Mouse (Mus musculus): ENCODE measurements around the gene Mgat4b.

The Mgat4b gene

DNA sequence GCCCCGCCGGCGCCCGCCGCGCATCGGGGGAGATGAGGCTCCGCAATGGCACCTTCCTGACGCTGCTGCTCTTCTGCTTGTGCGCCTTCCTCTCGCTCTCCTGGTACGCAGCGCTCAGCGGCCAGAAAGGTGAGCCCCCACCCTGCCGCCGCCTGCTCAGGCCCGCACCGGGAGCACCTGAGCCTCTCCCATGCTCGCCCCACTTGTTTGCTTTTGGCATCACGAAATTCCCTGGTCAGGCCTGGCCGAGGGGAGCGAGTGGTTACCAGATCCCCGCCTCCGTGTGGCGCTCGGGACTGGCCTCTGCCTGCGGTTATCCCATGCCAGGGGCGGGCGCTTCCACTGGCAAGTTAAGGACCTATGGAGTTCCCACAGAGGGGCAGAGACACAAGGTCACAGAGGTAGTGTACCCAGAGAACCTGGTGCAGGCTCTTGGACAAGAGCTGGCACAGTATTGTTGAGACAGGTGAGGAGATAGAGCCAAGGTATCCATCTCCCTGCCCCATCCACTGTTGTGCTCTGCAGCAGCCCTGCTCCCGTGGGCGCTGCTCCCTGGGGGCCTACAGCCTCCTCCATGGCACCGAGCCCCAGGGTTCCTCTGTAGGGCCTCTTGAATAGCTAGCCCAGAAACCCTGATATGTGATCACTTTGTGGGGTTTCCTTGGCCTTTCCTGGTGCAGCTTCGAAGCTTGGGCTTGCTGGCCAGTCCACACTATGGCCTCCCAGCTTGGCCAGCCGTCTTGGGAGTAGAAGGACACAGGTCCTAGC, 15.1 kb downstream of the Mgat4b start:
- no peak for DNase-seq (ENCODE audit: low spot score)

DNA sequence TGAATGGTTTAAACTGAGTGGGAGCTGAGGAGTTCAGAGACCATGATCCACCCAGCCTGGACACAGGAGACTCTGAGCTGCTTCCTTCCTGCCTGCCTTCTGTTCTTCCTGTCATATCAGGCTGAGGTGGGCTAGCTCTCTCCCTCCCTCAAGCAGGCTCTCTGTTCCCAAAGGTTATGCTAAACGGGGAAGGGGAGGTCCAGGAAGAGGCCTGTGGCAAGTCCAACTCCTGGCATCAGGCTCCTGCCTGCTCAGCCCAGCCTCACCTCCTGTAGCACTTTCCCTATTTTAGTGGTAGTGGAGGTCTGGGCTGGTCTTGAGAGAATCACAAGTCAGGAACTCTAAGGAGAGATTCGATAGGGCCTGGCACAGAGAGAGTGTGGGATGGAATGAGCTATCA, 15.7 kb downstream of the Mgat4b start:
- DNase-seq (ENCODE audit: low spot score), result no peak

DNA sequence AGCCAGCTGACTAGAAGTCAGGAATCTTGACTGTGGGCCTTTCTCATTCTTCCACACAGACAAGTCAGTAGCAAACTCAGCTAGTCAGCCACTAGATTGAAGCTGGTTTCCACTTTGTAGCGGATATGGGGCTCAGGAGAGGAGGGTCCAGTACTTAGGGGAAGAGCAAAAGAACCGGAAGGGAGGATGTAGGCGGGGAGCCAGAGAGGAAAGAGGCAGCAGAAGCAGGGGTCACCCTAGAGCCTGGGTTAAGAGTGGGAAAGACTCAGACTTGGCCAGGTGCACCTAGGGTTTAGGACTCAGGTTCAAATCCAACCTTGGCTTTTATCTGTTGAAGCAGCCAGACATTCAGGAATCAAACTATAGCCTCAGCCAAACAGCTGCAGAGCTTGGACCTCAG, 16.5 kb downstream of the Mgat4b start:
- DNase-seq (ENCODE audit: low spot score), result no peak

DNA sequence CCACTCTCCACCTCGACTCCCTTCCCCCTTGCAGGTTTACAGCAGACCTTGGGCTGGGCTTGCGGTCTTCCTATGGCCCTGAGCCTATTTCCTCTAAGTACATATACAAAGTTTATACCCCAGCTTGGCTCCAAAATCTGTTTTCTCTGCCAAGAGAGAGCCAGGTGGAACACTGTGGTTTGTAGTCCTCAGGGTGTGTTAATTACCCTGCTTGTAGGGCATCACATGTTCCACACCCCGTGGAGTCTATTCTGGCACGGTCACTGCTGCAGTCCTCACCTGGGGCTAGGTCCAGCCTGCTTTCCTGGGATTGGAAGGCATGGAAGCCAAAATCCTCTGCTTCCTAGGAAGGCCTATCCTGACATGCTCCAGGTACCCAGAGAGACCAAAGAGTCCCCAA, 17.0 kb downstream of the Mgat4b start:
- DNase-seq (ENCODE audit: low spot score), result no peak

DNA sequence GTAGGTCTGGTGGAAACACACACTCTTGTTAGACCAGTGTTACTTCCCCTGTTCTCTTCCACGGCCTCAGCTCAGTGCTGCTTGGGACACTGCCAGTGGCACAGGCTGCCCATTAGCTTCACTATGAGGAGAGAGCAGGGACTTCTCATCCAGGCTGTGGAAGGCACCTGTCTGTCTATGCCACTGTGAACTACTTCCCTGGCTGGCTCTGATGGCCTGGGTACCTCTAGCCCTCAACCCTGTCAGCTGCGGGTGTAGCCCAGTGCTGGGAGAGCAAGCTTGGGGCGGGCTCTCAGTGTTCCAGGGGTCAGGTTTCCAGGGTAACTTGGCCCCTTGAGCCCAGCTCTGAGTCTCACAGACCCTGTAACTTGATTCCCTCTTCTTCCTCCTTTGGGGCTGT, 18.1 kb downstream of the Mgat4b start:
- DNase-seq (ENCODE audit: low spot score), result no peak

DNA sequence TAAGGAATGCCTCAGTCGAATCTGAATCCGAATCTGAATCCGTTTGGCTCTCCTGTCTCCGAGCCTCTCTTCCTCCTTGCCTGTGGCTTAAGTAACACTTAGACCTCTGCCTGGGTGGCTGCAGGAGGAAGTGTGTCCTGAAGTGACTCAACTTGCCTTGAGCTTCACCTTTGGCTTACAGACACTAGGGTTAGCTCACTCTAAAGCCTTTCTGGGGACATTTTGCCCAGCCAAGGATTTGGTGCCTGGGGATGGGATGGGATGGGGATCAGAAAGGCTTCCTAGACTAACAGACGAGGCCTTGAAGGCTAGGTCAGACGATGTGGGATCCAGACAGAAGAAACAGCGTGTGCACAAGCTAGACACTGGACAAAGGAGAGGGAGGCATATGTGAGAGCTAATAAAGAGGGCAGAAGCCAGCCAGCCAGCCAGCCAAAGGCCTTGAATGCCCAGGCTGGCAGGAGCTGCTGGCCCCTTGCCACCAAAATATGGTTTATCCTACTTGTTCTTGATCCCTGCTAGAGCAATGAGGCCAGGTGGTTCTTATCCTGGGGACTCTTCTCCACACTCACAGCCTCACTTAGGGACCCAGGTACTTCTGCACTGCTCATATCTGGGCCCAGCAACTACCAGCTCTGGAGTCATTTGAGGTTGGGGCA, 18.7 kb downstream of the Mgat4b start:
- no peak for DNase-seq (ENCODE audit: low spot score)

DNA sequence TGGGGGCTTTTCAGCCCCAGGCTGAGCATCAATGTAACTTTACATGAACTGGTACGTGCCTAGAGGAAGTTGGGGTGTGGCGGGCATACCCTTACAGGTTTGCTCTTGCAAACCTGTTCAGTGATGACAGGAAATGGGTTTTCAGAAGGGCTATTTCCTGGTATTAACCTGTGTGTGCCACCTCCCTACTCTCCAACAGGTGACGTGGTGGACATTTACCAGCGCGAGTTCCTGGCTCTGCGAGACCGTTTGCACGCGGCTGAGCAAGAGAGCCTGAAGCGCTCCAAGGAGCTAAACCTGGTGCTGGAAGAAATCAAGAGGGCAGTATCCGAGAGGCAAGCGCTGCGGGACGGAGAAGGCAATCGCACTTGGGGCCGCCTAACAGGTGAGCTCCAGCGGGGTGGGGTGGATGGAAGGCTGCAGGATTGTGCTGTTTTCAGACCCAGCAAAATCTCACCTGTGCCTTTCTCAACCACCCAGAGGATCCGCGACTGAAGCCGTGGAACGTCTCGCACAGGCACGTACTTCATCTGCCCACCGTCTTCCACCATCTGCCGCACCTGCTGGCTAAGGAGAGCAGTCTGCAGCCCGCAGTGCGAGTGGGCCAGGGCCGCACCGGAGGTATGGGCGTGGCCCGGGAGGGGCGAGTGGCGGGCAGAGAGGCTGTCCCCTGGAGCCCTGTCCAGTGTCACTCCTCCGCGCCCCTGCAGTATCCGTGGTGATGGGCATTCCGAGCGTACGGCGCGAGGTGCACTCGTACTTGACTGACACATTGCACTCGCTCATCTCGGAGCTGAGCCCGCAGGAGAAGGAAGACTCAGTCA, 20.0 kb downstream of the Mgat4b start:
- no peak for DNase-seq (ENCODE audit: low spot score)

DNA sequence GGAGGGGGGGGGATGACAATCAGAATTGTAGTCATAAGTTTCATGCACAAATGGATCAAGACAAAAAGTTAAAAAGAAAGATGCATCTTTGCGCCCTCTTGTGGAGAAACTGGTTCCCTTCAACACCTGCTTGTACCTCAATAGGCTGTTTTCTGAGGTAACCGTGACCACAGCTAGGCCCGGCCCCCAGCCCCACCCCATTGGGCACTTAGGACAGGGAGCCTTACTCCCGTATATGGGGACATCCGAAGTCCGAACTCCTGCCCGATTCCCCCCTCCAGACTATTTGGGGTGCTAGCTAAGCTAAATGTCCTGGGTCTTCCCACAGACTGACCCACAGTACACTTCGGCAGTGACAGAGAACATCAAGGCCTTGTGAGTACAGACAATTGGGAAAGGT, 20.7 kb downstream of the Mgat4b start:
- peak; percentile 74 for DNase-seq (ENCODE audit: low spot score)

DNA sequence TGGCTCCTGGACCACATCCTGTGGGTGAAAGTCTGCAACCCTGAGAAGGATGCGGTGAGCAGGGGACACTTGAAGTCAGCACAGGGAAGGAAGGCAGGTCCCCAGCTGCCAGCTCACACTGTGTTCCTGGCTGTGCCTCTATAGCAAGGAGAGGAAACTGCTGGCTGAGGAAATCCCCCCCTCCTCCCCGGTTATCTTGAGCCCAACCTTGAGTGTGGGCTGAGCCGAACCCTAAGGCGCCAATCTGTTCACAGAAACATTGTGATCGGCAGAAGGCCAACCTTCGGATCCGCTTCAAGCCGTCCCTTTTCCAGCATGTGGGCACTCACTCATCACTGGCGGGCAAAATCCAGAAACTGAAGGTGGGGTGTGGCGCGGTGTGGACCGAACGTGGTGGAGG, 22.3 kb downstream of the Mgat4b start:
- DNase-seq (ENCODE audit: low spot score), result peak; percentile 39

DNA sequence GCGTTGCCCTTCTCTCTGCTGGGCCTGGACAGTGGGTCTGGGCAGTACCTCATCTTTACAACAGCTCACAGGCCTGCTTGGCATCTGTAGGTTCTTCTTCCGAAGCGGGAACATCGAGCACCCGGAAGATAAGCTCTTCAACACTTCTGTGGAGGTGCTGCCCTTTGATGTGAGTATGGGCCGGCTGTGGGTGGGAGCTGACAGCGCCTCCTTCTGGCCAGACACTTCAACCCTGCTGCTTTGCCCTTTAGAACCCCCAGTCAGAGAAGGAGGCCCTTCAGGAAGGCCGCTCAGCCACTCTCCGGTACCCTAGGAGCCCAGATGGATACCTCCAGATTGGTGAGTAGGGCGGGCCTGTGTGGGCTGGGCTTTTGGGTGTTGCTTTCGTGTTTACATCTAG, 23.3 kb downstream of the Mgat4b start:
- peak; percentile 30 for DNase-seq (ENCODE audit: low spot score)

DNA sequence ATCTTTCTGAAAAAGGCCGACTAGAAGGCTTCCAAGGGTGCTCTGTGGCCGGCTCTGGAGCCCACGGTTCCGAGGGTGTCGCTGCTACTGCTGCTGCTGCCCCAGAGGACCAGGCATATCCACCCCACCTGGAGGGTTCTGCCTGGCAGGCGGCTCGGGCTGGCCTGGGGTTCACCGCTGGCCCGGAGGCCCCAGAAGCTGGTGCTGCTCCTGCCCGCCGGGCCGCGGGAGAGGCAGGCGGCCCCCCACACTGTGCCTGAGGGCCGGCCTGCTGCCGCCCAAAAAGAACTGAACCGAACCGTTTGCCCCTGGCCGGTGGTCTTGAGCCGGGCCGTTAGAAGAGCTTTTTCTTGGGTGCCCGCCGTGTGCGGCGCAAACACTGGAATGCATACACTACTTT, 23.9 kb downstream of the Mgat4b start:
- DNase-seq (ENCODE audit: low spot score), result no peak

DNA sequence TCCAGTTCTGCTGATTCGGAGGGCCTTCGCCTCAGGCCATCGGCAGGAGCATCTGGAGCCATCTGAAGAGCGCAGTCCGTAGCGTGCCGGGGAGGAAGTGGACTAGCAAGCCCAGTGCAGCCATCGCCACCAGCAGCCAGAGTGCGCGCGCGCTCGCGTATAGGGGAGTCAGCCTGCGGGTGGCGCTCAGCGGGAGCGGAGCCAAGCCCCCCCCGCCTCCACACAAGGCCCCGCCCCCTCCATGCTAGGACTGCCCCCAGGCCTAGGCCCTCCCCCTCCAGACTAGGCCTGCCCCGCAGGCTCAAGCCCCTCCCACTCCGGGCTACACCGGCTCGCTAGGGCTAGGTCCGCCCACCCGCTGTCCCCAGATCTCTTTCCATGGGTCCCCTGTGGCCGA, 25.8 kb downstream of the Mgat4b start:
- DNase-seq (ENCODE audit: low spot score), result peak; percentile 89

DNA sequence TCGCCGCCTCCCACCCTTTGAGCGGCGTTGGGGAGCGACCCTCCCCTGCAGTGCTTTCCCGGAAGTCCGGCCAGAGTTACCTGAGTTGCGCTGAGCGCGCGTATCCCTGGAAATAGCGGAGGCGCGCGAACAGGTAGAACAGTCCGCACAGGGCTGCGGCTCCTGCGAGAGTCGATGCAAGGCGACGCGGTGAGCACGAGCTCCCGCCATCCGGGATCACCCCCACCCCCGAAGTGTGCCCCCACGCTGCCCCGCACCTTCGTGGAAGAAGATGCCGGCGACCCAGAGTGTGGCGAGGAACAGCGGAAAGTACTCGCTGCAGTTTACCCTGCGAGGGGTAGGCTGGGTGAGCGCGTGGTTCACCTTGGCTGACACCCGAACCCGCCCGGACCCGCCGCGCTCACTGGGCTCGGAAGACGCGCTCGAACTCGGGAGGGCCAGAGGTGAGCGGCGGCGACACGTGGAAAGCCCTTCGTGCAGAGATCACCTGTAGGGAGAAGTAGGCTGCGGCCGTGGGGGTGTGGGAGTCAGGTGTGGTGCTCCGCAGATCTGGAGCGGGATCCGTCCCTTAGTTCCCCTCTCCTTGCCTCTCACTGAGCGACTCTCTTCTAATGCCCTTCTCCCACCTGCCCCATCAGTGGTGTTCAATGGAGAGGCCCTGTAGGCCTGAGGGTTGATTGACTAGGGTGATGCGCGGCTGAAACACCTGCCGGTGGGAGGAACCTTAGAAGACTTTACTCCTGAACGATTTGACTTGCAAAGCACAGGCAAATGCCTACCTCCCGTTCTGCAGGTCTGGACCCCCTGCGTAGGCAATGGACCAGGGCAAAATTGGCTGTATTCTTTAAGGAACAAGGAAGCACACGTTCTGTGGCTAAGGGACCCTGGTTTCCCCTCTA, 26.5 kb downstream of the Mgat4b start:
- DNase-seq (ENCODE audit: low spot score), result no peak

DNA sequence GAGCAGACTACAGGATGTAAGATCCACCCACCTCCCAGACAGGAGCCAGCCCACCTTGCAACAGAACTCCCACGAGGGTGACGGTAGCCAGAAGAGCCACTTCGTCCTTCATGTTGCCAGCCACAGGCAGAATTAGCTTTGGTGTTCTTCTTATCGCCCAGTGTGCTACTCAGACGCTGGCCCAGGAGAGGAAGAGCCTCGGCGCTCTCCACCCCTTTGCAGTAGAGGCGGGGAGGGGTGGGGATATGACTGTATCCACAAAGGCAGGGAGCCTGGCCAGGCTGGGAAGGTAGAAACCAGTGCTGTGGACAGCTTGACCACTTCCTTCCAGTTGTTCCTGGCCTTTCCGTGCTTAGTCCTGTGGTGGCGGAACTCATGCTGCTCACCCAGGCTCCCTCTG, 27.6 kb downstream of the Mgat4b start, which contains the start of gene Ltc4s:
Gene Ltc4s, minus strand, starts transcription at position 293 of the 400 bp plus-strand sequence.
- no peak for DNase-seq (ENCODE audit: low spot score)

DNA sequence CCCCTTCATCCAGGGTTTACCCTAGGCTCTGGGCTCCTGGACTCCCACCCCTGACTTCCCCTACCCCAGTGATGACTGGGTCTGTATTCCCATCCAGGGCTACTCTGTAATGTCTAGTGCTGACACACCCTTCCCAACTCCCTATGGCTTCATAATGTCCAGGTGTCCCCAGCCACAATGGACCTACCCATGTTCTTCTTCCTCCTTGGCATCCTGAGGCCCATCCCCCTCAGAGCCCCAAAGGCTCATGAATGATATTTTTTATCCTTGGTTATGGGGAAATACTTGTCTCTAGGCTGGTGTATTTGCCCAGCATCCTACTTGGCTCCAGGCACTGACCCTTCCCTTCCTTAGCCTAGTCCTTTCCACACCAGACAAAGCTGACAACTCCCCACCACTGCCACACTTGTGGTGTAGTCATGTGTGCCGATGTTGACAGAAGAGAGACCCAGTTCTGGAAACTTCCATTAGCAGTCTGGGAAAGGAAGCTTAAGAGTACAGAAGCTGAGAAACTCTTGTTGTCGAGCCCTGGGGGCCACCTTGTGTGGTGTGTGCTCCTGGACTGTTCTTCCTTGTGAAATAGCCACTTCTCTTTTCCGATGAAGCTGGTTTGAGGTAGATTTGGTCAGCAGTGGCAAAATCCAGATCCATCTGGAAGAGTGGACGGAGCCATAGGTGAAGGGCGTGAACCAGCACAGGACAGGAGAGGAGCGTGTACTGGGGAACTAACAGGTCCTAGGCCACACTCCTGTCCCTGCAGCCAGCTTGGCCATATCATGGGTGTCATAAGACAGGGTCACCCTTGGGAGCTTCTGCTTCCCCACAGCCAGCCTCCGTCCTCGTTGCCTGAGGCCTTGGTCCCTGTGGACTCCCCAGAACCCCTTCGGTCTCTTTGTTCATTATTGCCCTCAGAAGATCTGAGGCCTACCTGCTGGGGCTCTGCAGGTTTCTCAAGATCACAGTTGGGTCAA, 28.4 kb downstream of the Mgat4b start:
- no peak for DNase-seq (ENCODE audit: low spot score)

DNA sequence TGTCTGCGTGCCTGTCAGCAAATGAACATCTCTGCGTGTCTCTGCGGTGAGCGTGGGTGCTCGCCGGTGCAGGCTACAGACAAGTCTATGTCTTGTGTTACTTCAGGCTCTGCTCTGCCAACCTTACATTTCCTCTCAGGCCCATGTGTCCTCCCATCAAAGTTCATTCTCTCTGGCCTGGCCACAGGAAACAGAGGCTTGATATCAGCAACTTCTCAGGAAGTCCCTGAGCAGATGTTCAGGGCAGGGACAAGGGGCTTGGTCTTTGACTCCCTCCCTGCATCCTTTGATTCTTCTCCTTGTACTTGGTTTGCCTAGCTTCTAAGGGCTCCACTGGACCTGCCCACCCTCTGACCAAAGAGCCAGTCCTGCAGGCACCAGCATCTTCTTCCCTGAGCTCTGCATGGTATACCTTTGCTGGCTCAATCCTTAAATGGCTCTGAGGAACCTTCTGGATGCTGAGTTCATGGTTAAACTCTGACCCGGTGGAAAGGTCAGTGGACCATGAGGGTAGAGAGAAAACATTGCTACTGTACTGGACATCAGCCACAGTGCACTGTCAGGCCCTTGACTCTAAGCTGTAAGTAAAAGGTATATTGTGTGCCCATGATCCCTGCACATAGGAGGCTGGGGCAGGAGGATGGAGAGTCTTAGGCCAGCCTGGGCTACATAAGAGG, 29.7 kb downstream of the Mgat4b start:
- DNase-seq (ENCODE audit: low spot score), result no peak

DNA sequence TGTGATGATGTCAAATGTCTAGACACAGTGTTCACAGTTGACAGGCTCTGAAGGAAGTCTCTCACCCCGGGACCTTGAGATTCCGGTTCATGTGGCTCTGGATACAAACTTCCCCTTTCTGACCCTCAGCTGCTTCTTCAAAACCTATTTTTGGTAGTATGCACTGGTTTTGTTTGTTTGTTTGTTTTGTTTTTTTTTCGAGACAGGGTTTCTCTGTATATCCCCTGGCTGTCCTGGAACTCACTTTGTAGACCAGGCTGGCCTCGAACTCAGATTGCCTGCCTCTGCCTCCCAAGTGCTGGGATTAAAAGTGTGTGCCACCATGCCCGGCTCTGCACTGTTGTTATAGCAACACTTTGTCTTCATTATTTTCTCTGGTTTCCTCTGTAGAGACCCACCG, 33.2 kb downstream of the Mgat4b start:
- no peak for DNase-seq (ENCODE audit: low spot score)

DNA sequence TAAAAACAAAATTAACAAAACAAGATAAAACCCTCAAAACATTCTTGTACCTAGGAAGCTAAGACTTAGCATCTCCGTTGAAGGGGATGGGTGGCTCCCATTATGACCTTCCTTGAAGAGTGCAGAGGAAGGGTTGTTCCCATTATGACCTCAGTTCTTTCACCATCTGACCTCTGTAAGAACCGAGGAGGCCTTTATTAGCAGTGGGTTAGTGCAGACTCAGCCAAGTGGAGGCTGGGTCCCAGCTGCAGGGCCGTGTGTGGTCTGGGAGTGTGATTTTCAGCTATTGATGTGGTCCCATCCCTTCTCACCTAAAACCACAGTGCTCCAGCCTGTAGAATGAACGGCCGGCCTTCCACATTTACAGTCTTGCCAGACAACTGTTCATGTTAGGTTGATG, 34.6 kb downstream of the Mgat4b start:
- no peak for DNase-seq (ENCODE audit: low spot score)

DNA sequence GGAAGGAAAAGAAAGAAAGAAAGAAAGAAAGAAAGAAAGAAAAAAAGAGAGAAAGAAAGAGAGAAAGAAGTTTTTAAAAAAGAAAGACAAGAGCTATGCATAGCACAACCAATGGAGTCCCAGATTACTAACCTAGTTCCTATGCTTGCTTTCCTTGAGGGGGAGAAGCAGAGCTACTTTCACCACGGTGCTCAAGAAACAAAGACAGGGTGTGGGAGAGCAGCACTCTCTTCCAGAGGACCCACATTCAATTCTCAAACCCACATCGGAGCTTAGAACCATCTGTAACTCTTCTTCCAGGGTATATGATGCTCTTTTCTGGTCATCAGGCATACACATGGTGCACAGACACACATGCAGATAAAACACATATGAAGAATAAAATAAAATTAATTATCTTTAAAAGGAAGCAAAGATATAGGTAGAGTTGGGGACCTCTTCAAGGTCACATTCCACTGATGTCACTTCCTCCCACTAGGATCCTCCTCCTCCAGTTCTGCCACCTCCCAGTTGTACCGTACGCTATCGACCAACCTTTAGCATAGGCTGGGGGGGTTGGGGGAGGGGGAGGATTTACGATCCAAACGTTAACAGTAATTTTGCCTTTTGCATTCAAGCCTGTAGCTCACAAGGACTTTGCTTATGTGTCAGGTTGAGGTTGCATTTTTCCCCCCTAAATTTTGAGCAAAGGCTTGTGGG, 37.9 kb downstream of the Mgat4b start:
- no peak for DNase-seq (ENCODE audit: low spot score)

Measured in T-cell, adult 2 months (primary cell).